Mouse (Mus musculus) gonadal fat pad, adult 2 months (tissue): ENCODE measurements at regions not wholly inside any gene's neighbourhood (a gene's known extent, or its start where the extent isn't known, plus 50 kb on each side); places are given as distances from the start of the nearest gene placed in this dataset.
"Not testable (repeated sequence)": the region's sequence is repeated elsewhere in the genome, so short reads cannot be mapped to it uniquely, and the experiment has no call there.

Experiments used
- DNase-seq: peaks from one replicate; pipeline ENCODE4 v3.0.0-alpha.2; 2012; ENCODE audit warnings: low read depth

DNA sequence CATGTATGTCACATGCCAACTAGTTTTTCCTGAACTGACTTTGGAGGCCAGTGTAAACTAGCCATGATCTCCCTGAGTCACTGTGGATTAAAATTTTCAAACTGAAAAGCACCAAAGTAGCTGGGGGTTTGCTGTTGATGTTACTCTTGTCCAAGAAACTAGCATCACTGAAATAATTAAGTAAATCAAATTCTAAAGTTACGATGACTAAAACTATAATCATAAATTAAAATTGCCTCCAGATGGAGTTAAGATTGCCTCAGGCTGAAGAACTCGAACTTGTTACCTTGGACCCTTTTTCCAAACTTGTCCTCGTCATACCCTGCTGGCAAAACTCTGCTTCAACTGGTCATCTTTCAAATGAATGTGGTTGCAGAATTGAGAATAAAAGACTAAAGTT lies 93.7 kb upstream of the Ptgfr start:
- DNase-seq, result no peak

DNA sequence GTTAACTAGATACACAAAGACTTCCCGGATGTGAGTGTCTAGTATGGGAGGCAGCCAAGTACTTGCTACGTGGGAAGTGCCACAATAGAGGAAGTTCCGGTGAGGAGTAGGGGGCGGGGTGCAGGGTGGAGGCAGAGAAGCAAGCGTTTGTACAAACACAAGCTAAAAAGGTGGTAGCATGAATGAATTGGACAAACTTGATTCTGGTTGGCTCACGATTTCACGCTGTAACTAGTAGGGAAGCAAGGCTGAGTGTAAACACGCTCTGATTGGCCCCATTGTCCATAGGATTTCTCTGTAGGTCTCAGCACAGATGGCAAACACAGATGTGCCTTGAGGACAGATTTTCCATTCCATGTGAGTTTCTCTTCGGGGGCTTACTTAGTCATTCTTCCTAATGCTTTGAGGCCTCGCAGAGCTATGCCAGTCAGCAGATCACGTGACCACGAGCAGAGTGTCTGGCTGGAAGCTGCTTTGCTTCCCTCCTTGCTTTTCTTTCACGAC lies 76.6 kb upstream of the Ptgfr start:
- no peak for DNase-seq

GRCm38 (mm10) chr3:151912292-151912691 lies 74.9 kb upstream of the Ptgfr start:
- not testable (repeated sequence) for DNase-seq

- DNase-seq, result no peak
These were observed 73.4 kb upstream of the Ptgfr start for GRCm38 (mm10) chr3:151910851-151911250.

DNA sequence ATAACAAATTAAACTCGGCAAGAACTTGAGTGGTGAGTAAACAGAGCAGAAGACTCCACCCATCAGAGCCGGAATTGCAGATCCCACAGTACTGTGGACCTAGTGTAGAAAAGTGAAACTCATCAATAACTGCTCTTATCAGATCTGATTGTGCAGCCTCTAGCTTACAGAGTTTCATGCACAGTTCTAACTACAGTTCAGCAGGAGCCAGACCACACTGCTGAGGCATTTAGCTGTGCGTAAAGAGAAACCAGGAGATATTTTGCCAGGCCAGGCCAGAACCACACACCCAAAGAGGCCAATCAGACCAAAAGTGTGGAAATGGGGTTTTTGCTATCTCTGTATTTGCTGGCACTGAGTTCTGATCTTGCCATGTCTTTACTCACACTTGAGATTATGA lies 71.9 kb upstream of the Ptgfr start:
- no peak for DNase-seq

- no peak for DNase-seq
These were observed 71.5 kb upstream of the Ptgfr start for GRCm38 (mm10) chr3:151908886-151909285.

- no peak for DNase-seq
These were observed 68.3 kb upstream of the Ptgfr start for GRCm38 (mm10) chr3:151905775-151906174.

DNA sequence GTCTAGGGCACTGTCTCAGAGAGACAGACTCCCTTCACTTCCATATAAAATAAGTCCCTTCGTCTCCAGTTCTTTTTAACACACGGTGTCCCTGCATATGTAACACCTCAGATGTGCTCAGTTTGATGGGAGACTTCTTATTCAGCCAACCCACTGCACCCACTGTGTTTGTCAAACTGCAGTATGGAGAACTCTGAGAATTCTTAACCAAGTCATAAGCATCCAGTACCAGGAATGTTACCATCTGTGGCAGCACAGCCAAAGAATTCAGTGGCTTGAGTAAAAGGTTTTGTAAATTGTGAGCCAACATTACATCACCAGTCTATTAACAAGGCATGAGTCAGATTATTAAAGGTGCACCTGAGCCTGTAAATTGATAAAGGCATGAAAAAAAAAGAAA lies 65.7 kb upstream of the Ptgfr start:
- no peak for DNase-seq

- no peak for DNase-seq
These were observed 64.9 kb upstream of the Ptgfr start for GRCm38 (mm10) chr3:151902216-151902827.

DNA sequence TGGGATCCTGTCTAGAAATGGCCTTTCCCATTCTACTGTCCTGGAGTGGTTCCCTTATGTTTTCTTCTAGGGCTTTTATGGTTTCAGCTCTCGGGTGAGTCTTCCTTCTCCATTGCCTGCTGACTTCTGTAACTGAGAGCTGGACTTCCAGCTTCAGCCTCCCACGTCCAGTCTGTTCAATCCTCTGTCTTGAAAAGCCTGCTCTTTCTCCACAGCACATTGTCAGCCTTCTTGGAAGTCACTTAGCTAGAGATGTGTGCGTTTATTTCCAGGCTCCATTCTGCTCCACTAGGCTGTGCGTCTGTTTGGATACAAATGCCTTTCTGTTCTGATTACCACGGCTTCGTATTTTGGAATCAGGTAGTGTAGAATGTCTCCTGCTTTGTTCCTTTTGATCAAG lies 62.2 kb upstream of the Ptgfr start:
- DNase-seq, result no peak

- no peak for DNase-seq
These were observed 61.7 kb upstream of the Ptgfr start for GRCm38 (mm10) chr3:151899094-151899493.

- no peak for DNase-seq
These were observed 58.9 kb upstream of the Ptgfr start for GRCm38 (mm10) chr3:151896320-151896719.

DNA sequence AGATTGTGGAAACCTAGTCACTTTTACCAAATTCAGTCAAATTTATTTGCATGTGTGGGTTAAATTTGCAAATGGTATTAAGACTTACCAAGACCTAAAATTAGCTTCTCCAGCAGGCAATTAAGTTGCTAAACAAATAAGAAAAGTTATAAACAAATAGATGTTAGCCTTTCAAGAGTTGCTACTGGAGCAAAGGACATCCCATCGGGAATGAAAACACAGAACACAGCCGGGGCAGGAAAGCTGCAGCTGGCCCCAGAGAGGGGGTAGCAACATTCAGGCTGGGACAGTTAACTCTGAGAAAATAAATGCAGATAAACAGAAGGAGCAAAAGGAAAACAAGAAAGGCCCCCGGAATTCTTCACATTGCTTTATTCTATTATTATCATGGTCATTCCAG lies 57.3 kb upstream of the Ptgfr start:
- DNase-seq, result no peak

GRCm38 (mm10) chr3:151893421-151894235 lies 56.2 kb upstream of the Ptgfr start:
- no peak for DNase-seq

DNA sequence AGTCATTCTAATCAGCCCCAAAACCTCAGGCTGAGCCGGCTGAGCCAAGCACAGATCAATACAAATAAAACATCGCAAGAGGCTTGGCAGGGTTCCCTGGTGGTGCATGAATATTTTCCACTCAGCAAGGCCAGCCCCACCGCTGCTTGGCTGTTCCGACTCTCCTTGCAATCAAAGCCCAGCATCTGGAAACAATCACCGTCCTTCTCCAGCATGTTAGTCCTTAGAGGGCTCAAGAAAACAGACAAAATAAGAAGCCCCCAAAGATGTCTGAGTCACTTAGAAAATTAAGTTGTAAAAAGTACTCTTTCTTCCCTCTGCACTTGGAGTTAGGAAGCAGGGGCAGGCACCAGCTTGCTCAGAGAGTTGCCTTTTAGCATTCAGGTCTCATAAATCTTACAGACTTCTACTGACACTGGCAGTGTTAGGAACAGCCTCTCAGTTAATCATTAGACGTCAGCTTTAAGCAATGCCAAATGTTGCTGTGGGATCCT lies 54.4 kb upstream of the Ptgfr start:
- DNase-seq, result peak; percentile 31

GRCm38 (mm10) chr3:151891336-151891735 lies 53.9 kb upstream of the Ptgfr start:
- no peak for DNase-seq

DNA sequence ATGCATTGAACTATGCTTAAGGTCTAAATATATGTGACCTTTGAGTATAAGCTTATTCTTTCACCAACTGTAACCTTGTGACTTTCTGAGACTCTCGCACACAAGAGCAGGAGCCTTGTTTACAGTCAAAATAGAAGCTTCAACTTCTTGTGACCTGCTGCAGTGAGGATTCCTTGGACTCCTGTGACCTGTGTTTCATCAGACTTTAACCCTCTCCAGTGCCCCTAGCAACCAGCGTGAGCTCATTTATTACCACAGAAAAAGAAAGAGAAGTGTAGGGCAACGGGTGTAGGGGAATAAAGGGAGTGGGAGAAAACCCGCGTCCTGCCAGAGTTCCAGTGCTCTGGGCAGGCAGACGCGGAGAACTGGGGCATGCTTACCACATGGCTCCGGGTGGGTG lies 52.3 kb upstream of the Ptgfr start:
- DNase-seq, result no peak
